Mouse (Mus musculus) brain, embryonic 14.5 days (tissue): ENCODE results near the gene Bmpr1b.

Source experiments
- CTCF ChIP-seq: fragments of 200-500 bp; IDR thresholded peaks from 2 replicates; pipeline ENCODE4 v1.5.1; 2012; ENCODE audit warnings: inconsistent platforms, mild to moderate bottlenecking, moderate library complexity, borderline replicate concordance; ENCODE audit not compliant: insufficient read depth, insufficient read length; ENCODE audit errors: extremely low read depth
- POLR2A ChIP-seq: fragments of 200-500 bp; IDR thresholded peaks from 2 replicates; pipeline ENCODE4 v1.6.1; 2012; ENCODE audit warnings: mild to moderate bottlenecking, inconsistent platforms, borderline replicate concordance; ENCODE audit not compliant: poor library complexity, insufficient read depth, insufficient read length, severe bottlenecking; ENCODE audit errors: extremely low read depth

DNA sequence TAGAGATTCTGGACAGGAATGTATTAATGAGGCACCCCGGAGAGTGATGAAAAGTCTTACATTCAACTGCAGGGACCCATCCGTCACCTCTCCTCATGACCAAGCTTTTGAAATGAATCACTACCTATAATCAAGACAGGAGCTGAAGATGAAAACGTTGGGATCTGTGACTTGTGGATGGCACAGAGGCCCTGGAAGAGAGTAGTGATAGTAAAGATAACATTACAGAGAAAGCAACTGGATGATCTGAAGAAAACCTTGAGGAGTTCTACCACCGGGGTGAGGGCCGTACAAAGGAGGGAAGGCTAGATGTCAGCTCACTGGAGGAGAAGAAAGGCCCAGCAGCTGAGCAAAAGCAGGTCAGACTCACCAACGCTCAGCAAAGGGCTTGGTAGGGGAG lies 120.7 kb downstream of the Bmpr1b start:
- TF ChIP-seq POLR2A (no peak), CTCF (no peak)
